Mouse (Mus musculus) limb, embryonic 12.5 days (tissue): Measurements from ENCODE around the gene Litaf. TPM values are rescaled to one million over a fixed set of nuclear protein-coding genes. Genes with fewer than 3 reads are reported as not detected.
"Not testable (repeated sequence)": the region's sequence is repeated elsewhere in the genome, so short reads cannot be mapped to it uniquely, and the experiment has no call there.

ENCODE experiments used
- ATAC-seq: fragments of 200-750 bp; cut with Nextera tagmentation; 2 replicates; pipeline ENCODE4 v1.8.0; 2017; ENCODE audit warnings: low read depth, moderate TSS enrichment; ENCODE audit not compliant: insufficient number of reproducible peaks, insufficient read depth, low FRiP score, low TSS enrichment
- H3K27ac ChIP-seq: fragments of 300-500 bp; sonication (generic); 2 replicates; pipeline ENCODE4 v1.5.1; 2016; ENCODE audit warnings: mild to moderate bottlenecking, moderate library complexity
- H3K27me3 ChIP-seq: fragments of 300-500 bp; sonication (generic); 2 replicates; pipeline ENCODE4 v1.6.1; 2016; ENCODE audit warnings: mild to moderate bottlenecking, moderate library complexity
- H3K36me3 ChIP-seq: fragments of 300-500 bp; sonication (generic); 2 replicates; pipeline ENCODE4 v1.6.1; 2016; ENCODE audit warnings: mild to moderate bottlenecking, moderate library complexity
- H3K4me1 ChIP-seq: fragments of 300-500 bp; sonication (generic); replicated peaks from 2 replicates; pipeline ENCODE4 v1.6.1; 2016
- H3K4me2 ChIP-seq: fragments of 300-500 bp; sonication (generic); 2 replicates; pipeline ENCODE4 v1.6.1; 2016; ENCODE audit warnings: mild to moderate bottlenecking, moderate library complexity
- H3K4me3 ChIP-seq: fragments of 300-500 bp; sonication (generic); replicated peaks from 2 replicates; pipeline ENCODE4 v1.5.1; 2016; ENCODE audit warnings: mild to moderate bottlenecking
- H3K9ac ChIP-seq: fragments of 300-500 bp; sonication (generic); replicated peaks from 2 replicates; pipeline ENCODE4 v1.6.1; 2016; ENCODE audit warnings: mild to moderate bottlenecking, moderate library complexity
- H3K9me3 ChIP-seq: fragments of 300-500 bp; sonication (generic); 2 replicates; pipeline ENCODE4 v1.6.1; 2016; ENCODE audit warnings: mild to moderate bottlenecking, moderate library complexity
- WGBS: fragments of 180-500 bp; shearing (Covaris S2); methylation state at CpG from one replicate; pipeline ENCODE4 v1.1.7; 2016; 5-methylcytosine and 5-hydroxymethylcytosine counted together
- polyA plus RNA-seq: library from polyadenylated mRNA; unstranded; fragments of >200 nt; fragmentation: Nextera tagmentation; extraction: Ambion mirVana; gene quantifications from 2 replicates; pipeline ENCODE4 v1.2.1, GENCODE M21; 2016

The Litaf gene
- polyA plus RNA-seq, 1 experiment from 2014 or later = 103 TPM

- H3K4me2 ChIP-seq = no peak overlapping the region
- WGBS = 63% methylated on average over 3 of the region's 3 CpGs
- ATAC-seq = no peak
- H3K4me1 ChIP-seq = peaks cover 8% of the 10 kb centered on the region
- 0 out of 2 replicates have a peak, but pooled peaks cover 2% of the 10 kb centered on the region for H3K27me3 ChIP-seq
- no peaks in the 10 kb centered on the region for H3K9me3 ChIP-seq
- H3K4me3 ChIP-seq = no peak overlapping the region
- no peak overlapping the region for H3K9ac ChIP-seq
- H3K27ac ChIP-seq = no peak overlapping the region
- H3K36me3 ChIP-seq = no peaks in the 10 kb centered on the region
These were observed 44.4 kb downstream of the Litaf start for GRCm38 (mm10) chr16:11021403-11022112.

- Histone ChIP-seq H3K4me3 (no peak overlapping the region), H3K9me3 (no peaks in the 10 kb centered on the region), H3K27ac (no peak overlapping the region), H3K36me3 (no peaks in the 10 kb centered on the region), H3K4me2 (no peak overlapping the region), H3K9ac (no peak overlapping the region), H3K4me1 (peaks cover 13% of the 10 kb centered on the region), H3K27me3 (0 out of 2 replicates have a peak, but pooled peaks cover 2% of the 10 kb centered on the region)
- 48% methylated on average over 11 of the region's 11 CpGs for WGBS
- no peak for ATAC-seq
These were observed 48.0 kb downstream of the Litaf start for GRCm38 (mm10) chr16:11017807-11018595.

DNA sequence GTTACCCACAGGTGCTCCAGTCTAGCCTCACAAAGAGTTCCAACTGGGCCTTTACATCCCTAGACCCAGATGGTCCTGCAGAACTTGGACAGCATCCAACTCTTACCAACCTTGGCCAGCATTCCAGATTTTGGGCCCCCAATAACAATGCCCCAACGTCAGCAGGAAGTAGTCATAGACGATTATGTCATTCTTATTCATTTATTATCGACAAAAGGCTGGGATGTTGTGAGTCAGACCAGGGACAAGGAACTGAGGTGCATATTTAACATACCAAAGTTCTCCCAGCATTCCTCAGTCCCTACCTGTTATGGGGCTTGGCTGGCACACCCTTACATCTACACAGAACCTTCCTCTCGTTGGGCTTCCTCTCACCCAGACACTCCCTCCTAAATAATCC, 49.6 kb downstream of the Litaf start:
- Histone ChIP-seq H3K9ac (no peak overlapping the region), H3K27ac (no peak overlapping the region), H3K4me3 (no peak overlapping the region), H3K36me3 (no peaks in the 10 kb centered on the region), H3K4me1 (peaks cover 27% of the 10 kb centered on the region), H3K4me2 (no peak overlapping the region), H3K27me3 (no peaks in the 10 kb centered on the region), H3K9me3 (no peaks in the 10 kb centered on the region)
- no peak for ATAC-seq
- WGBS = 75% methylated on average over 4 of the region's 4 CpGs

DNA sequence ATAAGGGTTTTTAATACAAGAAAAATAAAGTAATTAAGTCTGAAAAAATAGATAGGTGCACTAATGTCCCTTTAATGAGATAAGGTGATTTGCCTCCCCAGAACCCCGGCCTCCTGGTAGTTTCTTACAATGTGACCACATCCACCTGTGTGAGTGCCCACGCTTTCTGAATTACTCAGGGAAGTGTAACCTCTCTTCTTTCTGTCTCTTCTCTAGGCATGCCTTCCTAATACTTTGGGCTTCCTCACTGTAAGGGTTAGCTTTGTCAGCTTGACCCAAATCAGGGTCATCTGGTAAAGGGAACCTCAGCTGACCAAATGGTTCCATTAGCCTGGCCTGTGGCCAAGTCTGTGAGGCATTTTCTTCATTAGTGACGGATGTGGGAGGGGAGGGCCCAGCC, 51.5 kb downstream of the Litaf start:
- no peak overlapping the region for H3K4me2 ChIP-seq
- ATAC-seq = no peak
- H3K9me3 ChIP-seq = no peaks in the 10 kb centered on the region
- H3K4me1 ChIP-seq = peaks cover 30% of the 10 kb centered on the region
- 85% methylated on average over 3 of the region's 3 CpGs for WGBS
- no peaks in the 10 kb centered on the region for H3K27me3 ChIP-seq
- no peak overlapping the region for H3K9ac ChIP-seq
- no peak overlapping the region for H3K4me3 ChIP-seq
- no peak overlapping the region for H3K27ac ChIP-seq
- no peaks in the 10 kb centered on the region for H3K36me3 ChIP-seq

DNA sequence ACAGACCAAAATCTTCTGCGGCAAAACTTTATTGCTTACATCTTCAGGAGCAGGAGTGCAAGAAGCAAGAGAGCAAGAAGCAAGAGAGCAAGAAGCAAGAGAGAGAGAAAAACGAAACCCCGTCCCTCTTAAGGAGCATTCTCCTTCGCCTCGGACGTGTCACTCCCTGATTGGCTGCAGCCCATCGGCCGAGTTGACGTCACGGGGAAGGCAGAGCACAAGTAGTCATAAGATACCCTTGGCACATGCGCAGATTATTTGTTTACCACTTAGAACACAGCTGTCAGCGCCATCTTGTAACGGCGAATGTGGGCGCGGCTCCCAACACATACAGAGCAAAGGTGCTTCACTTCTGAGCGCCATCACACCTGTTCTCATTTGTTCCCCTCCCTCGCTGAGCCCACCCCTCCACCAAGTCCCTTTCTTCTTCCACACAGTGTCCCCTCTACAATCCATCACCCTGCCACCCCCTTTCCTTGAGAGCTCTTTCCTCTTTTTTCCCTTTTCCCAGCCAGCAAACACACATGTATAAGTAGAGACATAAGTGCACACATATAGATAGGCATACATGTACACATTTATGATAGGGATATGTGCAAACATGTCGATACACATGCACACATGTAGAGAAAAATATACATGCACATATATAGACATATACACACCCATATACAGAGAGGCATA, 52.4 kb downstream of the Litaf start:
- not testable (repeated sequence) for H3K4me3 ChIP-seq, ATAC-seq, H3K9ac ChIP-seq, H3K9me3 ChIP-seq, H3K27me3 ChIP-seq, H3K36me3 ChIP-seq, H3K4me2 ChIP-seq, H3K27ac ChIP-seq
- H3K4me1 ChIP-seq = peaks cover 36% of the 10 kb centered on the region
- 91% methylated on average over 14 of the region's 19 CpGs for WGBS

DNA sequence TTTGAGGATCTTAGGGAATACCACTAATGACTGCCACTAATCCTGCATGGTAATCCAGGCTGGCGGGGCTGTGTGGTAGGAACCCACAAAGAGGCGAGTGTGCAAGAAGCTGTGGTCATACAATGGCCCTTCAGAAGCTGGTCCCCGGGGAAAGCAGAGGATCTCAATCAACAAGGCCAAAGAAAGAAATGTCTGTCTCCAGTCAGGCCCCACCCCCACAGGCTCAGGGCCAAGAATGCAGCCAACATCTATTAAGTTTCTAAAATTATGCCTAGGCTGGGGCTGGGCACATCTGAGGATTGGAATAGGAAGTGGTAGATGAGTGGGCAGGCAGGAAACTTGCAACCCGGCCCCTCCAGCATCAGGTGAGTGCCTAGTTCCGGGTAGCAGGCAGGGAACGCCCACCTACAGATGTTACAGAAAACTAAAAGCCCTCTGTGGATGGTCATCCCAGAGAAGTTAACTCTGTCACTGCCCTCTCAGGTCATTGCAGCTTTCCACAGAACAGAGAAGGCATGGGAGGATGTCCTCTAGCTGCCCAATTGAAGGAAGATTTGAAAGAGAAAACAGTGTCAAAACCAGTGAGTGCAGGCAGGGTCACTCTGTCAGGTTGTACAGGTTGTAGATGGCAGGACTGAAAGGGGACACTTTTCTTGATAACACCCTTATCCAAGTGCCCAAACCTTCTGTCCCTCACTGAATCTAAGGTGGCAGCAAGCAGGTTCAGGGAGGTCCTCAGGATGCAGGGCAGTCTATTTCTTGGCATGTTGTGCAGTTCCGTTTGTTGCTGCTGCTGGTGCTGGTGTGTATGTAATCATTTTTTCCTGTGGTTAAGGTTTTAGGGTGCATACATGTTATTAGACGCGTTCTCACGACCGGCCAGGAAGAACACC, 53.1 kb downstream of the Litaf start:
- H3K4me2 ChIP-seq = no peak overlapping the region
- ATAC-seq = no peak
- no peaks in the 10 kb centered on the region for H3K9me3 ChIP-seq
- no peaks in the 10 kb centered on the region for H3K36me3 ChIP-seq
- no peaks in the 10 kb centered on the region for H3K27me3 ChIP-seq
- H3K4me1 ChIP-seq = peaks cover 40% of the 10 kb centered on the region
- H3K27ac ChIP-seq = peak overlapping the region; percentile 59; the same call in 1 of the 2 replicates
- 68% methylated on average over 11 of the region's 11 CpGs for WGBS
- H3K4me3 ChIP-seq = no peak overlapping the region
- no peak overlapping the region for H3K9ac ChIP-seq

GRCm38 (mm10) chr16:11011939-11012338, 54.0 kb downstream of the Litaf start:
- no peak for ATAC-seq
- Histone ChIP-seq H3K4me2 (no peak overlapping the region), H3K9ac (no peak overlapping the region), H3K4me1 (peaks cover 43% of the 10 kb centered on the region), H3K4me3 (no peak overlapping the region), H3K27me3 (no peaks in the 10 kb centered on the region), H3K9me3 (no peaks in the 10 kb centered on the region), H3K27ac (peak overlapping the region; percentile 41; the same call in 1 of the 2 replicates), H3K36me3 (no peaks in the 10 kb centered on the region)
- WGBS = 83% methylated on average over 4 of the region's 4 CpGs

DNA sequence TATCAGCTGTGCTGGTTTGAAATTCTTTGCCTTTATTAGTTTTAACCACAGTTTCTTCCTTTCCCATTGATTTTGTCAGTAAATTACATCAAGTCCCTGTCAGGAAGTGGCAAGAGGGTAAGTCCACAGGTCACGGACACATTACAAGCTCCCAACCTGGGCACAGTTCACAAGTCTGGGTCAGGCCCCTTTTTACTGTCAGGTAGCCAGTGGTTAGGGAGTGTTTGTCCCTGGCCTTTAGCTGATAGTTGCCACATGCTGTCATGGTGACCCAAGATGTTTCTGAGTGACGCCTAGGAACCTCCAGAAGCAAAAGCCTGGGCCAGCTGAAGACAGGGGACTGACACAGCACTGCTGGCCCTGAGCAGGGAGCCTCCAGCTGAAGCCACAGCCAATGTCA, 54.8 kb downstream of the Litaf start:
- Histone ChIP-seq H3K4me1 (peaks cover 46% of the 10 kb centered on the region), H3K4me2 (no peak overlapping the region), H3K27me3 (no peaks in the 10 kb centered on the region), H3K36me3 (no peaks in the 10 kb centered on the region), H3K9ac (no peak overlapping the region), H3K4me3 (no peak overlapping the region), H3K9me3 (no peaks in the 10 kb centered on the region), H3K27ac (no peak overlapping the region)
- WGBS = 67% methylated on average over 2 of the region's 2 CpGs
- ATAC-seq = no peak

- peaks cover 45% of the 10 kb centered on the region for H3K4me1 ChIP-seq
These were observed 55.7 kb downstream of the Litaf start for GRCm38 (mm10) chr16:11010270-11010669.

DNA sequence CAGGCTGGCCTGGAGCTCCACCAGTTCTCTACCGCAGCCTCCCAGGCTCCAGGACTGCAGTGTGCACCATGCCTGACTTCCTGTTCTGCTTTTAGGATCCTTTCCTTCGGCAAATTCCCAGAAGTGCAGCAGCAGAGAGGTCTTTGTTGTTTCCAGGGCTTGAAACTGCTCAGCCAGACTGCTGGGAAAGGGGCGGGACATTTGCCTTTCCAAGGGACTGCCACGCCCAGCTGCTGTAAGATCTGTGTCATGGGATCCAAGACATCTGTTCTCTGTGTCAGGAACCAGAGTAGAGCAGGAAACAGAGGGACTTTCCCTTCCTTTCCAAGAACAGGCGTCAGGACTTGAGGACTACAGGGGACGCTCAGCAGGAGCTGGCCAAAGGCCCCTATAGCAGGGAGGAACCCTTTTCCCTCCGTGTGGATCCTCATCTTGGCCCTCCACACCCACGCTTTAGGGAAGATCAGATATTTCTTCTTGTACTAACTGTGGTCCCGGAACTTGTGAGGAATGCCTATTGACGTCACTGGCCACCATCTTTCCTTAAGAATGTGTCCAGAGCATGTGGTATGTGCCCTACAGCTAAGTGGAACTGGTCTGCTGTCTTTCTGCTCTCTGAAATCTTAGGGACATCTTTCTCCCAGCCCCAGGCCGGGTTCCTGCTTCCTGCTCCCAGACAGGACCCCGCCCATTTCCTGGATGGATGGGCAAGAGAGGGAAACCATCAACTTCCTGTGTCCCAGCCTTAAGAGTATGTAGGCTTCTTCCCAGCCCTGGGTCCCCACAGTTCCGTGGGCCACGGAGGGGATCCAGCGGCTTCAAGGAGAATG, 57.6 kb downstream of the Litaf start:
- Histone ChIP-seq H3K36me3 (no peaks in the 10 kb centered on the region), H3K4me1 (peaks cover 45% of the 10 kb centered on the region), H3K9ac (no peak overlapping the region)

More at GRCm38 (mm10) chr16:11010270-11010669, 55.7 kb downstream of the Litaf start:
- WGBS = 93% methylated on average over 4 of the region's 4 CpGs
- H3K9me3 ChIP-seq = no peaks in the 10 kb centered on the region
- H3K27ac ChIP-seq = no peak overlapping the region
- no peaks in the 10 kb centered on the region for H3K27me3 ChIP-seq
- H3K4me2 ChIP-seq = no peak overlapping the region
- ATAC-seq = no peak
- no peak overlapping the region for H3K4me3 ChIP-seq
- H3K36me3 ChIP-seq = no peaks in the 10 kb centered on the region
- no peak overlapping the region for H3K9ac ChIP-seq

More for the DNA sequence above, 57.6 kb downstream of the Litaf start:
- Histone ChIP-seq H3K27ac (peak overlapping the region; percentile 92), H3K4me2 (peak overlapping the region; percentile 13), H3K9me3 (no peaks in the 10 kb centered on the region; the same call in 1 of the 2 replicates), H3K4me3 (no peak overlapping the region), H3K27me3 (no peaks in the 10 kb centered on the region)
- 29% methylated on average over 15 of the region's 15 CpGs for WGBS
- ATAC-seq = peak; percentile 87
